Mouse (Mus musculus) lung, embryonic 16.5 days (tissue): ENCODE data around the gene Odf2l. TPM values are rescaled to one million over a fixed set of nuclear protein-coding genes. Genes with fewer than 3 reads are reported as not detected.
A peak's percentile ranks its signal among the peaks of the same experiment; 100 is the strongest.

Source experiments
- ATAC-seq: fragments of 200-750 bp; cut with Nextera tagmentation; 2 replicates; pipeline ENCODE4 v1.8.0; 2017; ENCODE audit warnings: low read depth, mild to moderate bottlenecking, moderate library complexity
- H3K27ac ChIP-seq: fragments of 300-500 bp; sonication (generic); 2 replicates; pipeline ENCODE4 v1.5.1; 2014; ENCODE audit warnings: mild to moderate bottlenecking, control low read depth, low read length
- H3K27me3 ChIP-seq: fragments of 300-500 bp; sonication (generic); 2 replicates; pipeline ENCODE4 v1.6.1; 2014; ENCODE audit warnings: low read depth, low read length, mixed read lengths; ENCODE audit not compliant: control insufficient read depth, insufficient read depth
- H3K36me3 ChIP-seq: fragments of 300-500 bp; sonication (generic); 2 replicates; pipeline ENCODE4 v1.6.1; 2014; ENCODE audit warnings: low read length; ENCODE audit not compliant: control insufficient read depth, insufficient read depth
- H3K4me1 ChIP-seq: fragments of 300-500 bp; sonication (generic); replicated peaks from 2 replicates; pipeline ENCODE4 v1.6.1; 2014; ENCODE audit warnings: low read length, mixed read lengths; ENCODE audit not compliant: control insufficient read depth, insufficient read depth
- H3K4me2 ChIP-seq: fragments of 300-500 bp; sonication (generic); 2 replicates; pipeline ENCODE4 v1.6.1; 2014; ENCODE audit warnings: low read depth, low read length, control low read depth
- H3K4me3 ChIP-seq: fragments of 300-500 bp; sonication (generic); 2 replicates; pipeline ENCODE4 v1.5.1; 2014; ENCODE audit warnings: mild to moderate bottlenecking, low read length, control low read depth
- H3K9ac ChIP-seq: fragments of 300-500 bp; sonication (generic); 2 replicates; pipeline ENCODE4 v1.6.1; 2014; ENCODE audit warnings: low read length, control low read depth
- H3K9me3 ChIP-seq: fragments of 300-500 bp; sonication (generic); 2 replicates; pipeline ENCODE4 v1.6.1; 2016; ENCODE audit warnings: low read length; ENCODE audit not compliant: control insufficient read depth
- WGBS: fragments of 180-500 bp; shearing (Covaris S2); extraction: QIAGEN DNeasy Blood & Tissue Kit; methylation state at CpG from one replicate; pipeline ENCODE4 v1.1.7; 2014; 5-methylcytosine and 5-hydroxymethylcytosine counted together
- polyA plus RNA-seq: library from polyadenylated mRNA; unstranded; fragments of >200 nt; fragmentation: Nextera tagmentation; extraction: Ambion mirVana; gene quantifications from 2 replicates; pipeline ENCODE4 v1.2.1, GENCODE M21; 2015

Odf2l gene
- 15.9 and 16.0 TPM in 2 replicates for polyA plus RNA-seq

GRCm38 (mm10) chr3:145118254-145119001, at the start of gene Odf2l:
Gene Odf2l (plus strand): TSS chr3:145118588.
- peak within 1 kb of the TSS; percentile 86 for H3K4me2 ChIP-seq
- H3K36me3 ChIP-seq = no peaks in the 10 kb centered on the region
- peak; percentile 99 for ATAC-seq
- H3K27ac ChIP-seq = peak within 1 kb of the TSS; percentile 99
- WGBS = 0% methylated on average over 44 of the region's 57 CpGs
- peaks cover 8% of the 10 kb centered on the region; the same call in 1 of the 2 replicates for H3K4me1 ChIP-seq
- no peaks in the 10 kb centered on the region for H3K27me3 ChIP-seq
- peak within 1 kb of the TSS; percentile 86 for H3K4me3 ChIP-seq
- peak within 1 kb of the TSS; percentile 91 for H3K9ac ChIP-seq
- H3K9me3 ChIP-seq = no peaks in the 10 kb centered on the region

- Histone ChIP-seq H3K36me3 (no peaks in the 10 kb centered on the region), H3K27me3 (no peaks in the 10 kb centered on the region), H3K27ac (no peak overlapping the region), H3K9ac (no peak overlapping the region), H3K4me2 (no peak overlapping the region), H3K9me3 (no peaks in the 10 kb centered on the region), H3K4me3 (no peak overlapping the region), H3K4me1 (no peaks in the 10 kb centered on the region)
- WGBS = 71% methylated on average over 4 of the region's 4 CpGs
- no peak for ATAC-seq
These were observed 49.4 kb upstream of the Odf2l start for GRCm38 (mm10) chr3:145068964-145069363.

- Histone ChIP-seq H3K4me3 (no peak overlapping the region), H3K4me1 (no peaks in the 10 kb centered on the region), H3K27ac (no peak overlapping the region), H3K9ac (no peak overlapping the region), H3K9me3 (no peaks in the 10 kb centered on the region), H3K4me2 (no peak overlapping the region), H3K36me3 (no peaks in the 10 kb centered on the region), H3K27me3 (no peaks in the 10 kb centered on the region)
- 81% methylated on average over 3 of the region's 3 CpGs for WGBS
- no peak for ATAC-seq
These were observed 46.0 kb upstream of the Odf2l start for GRCm38 (mm10) chr3:145072339-145072738.

- Histone ChIP-seq H3K27ac (no peak overlapping the region), H3K27me3 (no peaks in the 10 kb centered on the region), H3K36me3 (no peaks in the 10 kb centered on the region), H3K4me2 (no peak overlapping the region), H3K4me3 (no peak overlapping the region), H3K9me3 (no peaks in the 10 kb centered on the region), H3K4me1 (no peaks in the 10 kb centered on the region), H3K9ac (no peak overlapping the region)
- ATAC-seq = no peak
- WGBS = 30% methylated on average over 6 of the region's 6 CpGs
These were observed 40.0 kb upstream of the Odf2l start for GRCm38 (mm10) chr3:145078405-145078804.

- H3K4me2 ChIP-seq = no peak overlapping the region
- 79% methylated on average over 8 of the region's 8 CpGs for WGBS
These were observed 37.5 kb upstream of the Odf2l start for GRCm38 (mm10) chr3:145080904-145081303.

DNA sequence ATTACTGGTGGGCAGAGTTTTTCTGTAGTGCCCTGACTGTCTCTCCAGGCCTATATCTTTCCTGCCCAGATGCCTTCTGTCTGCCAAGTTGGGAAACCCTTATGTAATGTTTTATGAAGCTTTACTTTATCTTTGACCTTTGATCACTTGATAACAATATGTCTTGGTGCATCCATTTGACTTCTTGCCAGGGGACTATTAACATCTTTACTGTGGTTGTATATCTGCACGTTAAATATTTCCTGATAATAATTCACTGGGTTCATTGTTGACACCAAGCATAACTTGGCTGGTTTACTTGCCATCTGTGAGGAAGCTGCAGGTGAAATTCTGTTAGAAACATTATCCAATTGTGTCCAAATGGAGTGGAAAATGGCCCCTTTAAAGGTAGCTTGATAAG, 35.3 kb upstream of the Odf2l start:
- no peaks in the 10 kb centered on the region for H3K4me1 ChIP-seq
- no peaks in the 10 kb centered on the region for H3K36me3 ChIP-seq
- no peaks in the 10 kb centered on the region for H3K9me3 ChIP-seq
- H3K4me3 ChIP-seq = no peak overlapping the region
- 43% methylated on average over 1 of the region's 1 CpGs for WGBS
- H3K27ac ChIP-seq = no peak overlapping the region
- no peaks in the 10 kb centered on the region for H3K27me3 ChIP-seq
- H3K4me2 ChIP-seq = no peak overlapping the region
- no peak overlapping the region for H3K9ac ChIP-seq
- ATAC-seq = no peak

More at GRCm38 (mm10) chr3:145080904-145081303, 37.5 kb upstream of the Odf2l start:
- no peaks in the 10 kb centered on the region for H3K9me3 ChIP-seq
- ATAC-seq = no peak
- H3K4me3 ChIP-seq = no peak overlapping the region
- H3K27me3 ChIP-seq = no peaks in the 10 kb centered on the region
- H3K36me3 ChIP-seq = no peaks in the 10 kb centered on the region
- H3K4me1 ChIP-seq = no peaks in the 10 kb centered on the region
- no peak overlapping the region for H3K27ac ChIP-seq
- no peak overlapping the region for H3K9ac ChIP-seq

- no peaks in the 10 kb centered on the region for H3K9me3 ChIP-seq
- no peak overlapping the region for H3K9ac ChIP-seq
- no peaks in the 10 kb centered on the region for H3K4me1 ChIP-seq
- WGBS = 88% methylated on average over 14 of the region's 14 CpGs
- H3K4me3 ChIP-seq = no peak overlapping the region
- H3K27me3 ChIP-seq = no peaks in the 10 kb centered on the region
- no peak overlapping the region for H3K4me2 ChIP-seq
- no peak for ATAC-seq
- H3K27ac ChIP-seq = no peak overlapping the region
- no peaks in the 10 kb centered on the region for H3K36me3 ChIP-seq
These were observed 32.2 kb upstream of the Odf2l start for GRCm38 (mm10) chr3:145086180-145086579.

DNA sequence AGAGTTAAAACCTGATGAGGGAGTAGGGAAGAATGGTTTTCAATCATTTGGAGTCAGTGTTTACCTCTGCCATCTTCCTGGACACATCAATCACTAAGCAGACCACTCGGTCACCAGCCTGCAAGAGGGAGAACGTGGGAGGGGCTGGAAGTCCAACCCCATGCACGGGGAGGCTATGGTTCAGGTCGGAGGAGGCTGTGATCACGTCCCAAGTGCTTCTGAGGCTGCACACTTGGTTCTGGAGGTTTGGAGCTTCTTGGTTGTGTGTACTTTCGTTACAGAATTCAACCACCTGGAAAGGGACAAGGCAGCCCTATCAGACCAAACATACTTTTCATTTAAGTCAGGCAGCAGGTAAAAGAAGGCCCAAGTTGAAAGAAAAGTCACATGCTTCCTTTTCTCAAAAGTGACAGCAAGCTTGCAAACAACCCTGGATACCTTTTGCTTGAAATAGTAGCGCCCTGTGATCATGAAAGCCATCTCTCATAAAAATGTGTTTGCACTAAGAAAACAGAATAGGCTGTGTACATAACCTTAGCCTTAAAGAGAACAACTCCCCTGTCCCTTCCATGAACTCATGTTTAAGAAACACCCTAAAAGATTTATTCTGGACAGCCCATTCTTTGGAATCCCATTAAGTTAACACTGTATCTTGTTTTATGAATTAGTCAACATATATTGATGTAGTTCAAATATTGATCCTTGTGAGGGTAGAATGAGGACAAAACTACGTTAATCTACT, 30.4 kb upstream of the Odf2l start:
- H3K36me3 ChIP-seq = no peaks in the 10 kb centered on the region
- no peak overlapping the region for H3K27ac ChIP-seq
- H3K4me1 ChIP-seq = no peaks in the 10 kb centered on the region
- no peak overlapping the region for H3K4me3 ChIP-seq
- ATAC-seq = no peak
- no peak overlapping the region for H3K9ac ChIP-seq
- no peaks in the 10 kb centered on the region for H3K9me3 ChIP-seq
- 29% methylated on average over 8 of the region's 8 CpGs for WGBS
- no peak overlapping the region for H3K4me2 ChIP-seq
- no peaks in the 10 kb centered on the region for H3K27me3 ChIP-seq

- Histone ChIP-seq H3K27me3 (no peaks in the 10 kb centered on the region), H3K4me2 (no peak within 1 kb of the TSS), H3K9me3 (no peaks in the 10 kb centered on the region), H3K9ac (no peak within 1 kb of the TSS), H3K36me3 (no peaks in the 10 kb centered on the region), H3K4me1 (no peaks in the 10 kb centered on the region; the same call in 1 of the 2 replicates), H3K4me3 (no peak within 1 kb of the TSS), H3K27ac (peak within 1 kb of the TSS; percentile 29; the same call in 1 of the 2 replicates)
- ATAC-seq = peak; percentile 34; the same call in 1 of the 2 replicates
- WGBS = 61% methylated on average over 6 of the region's 6 CpGs
These were observed 19.1 kb upstream of the Odf2l start, which contains the start of gene Clca2 for GRCm38 (mm10) chr3:145099291-145099690. Gene Clca2 (minus strand): TSS chr3:145099443.
